Mouse (Mus musculus): ENCODE results near the gene Pcna. TPM values are rescaled to one million over a fixed set of nuclear protein-coding genes. Genes with fewer than 3 reads are reported as not detected.
A peak's percentile ranks its signal among the peaks of the same experiment; 100 is the strongest.

Gene Pcna
- polyA plus RNA-seq, 1 experiment from 2014 or later: 212 TPM

- H3K9ac ChIP-seq (ENCODE audit: low read depth, low read length): no peak overlapping the region
- WGBS (ENCODE audit: insufficient replicate concordance): 84% methylated on average over 4 of the region's 4 CpGs
- no peak overlapping the region for H3K27ac ChIP-seq (ENCODE audit: low read depth, low read length)
- peaks cover 7% of the 10 kb centered on the region; the same call in 1 of the 2 replicates for H3K27me3 ChIP-seq (ENCODE audit: control insufficient read depth, insufficient read depth, low read length)
- no peaks in the 10 kb centered on the region for H3K36me3 ChIP-seq (ENCODE audit: control insufficient read depth, insufficient read depth, low read length)
- no peak for ATAC-seq (replicated peaks; ENCODE audit: insufficient number of reproducible peaks, low FRiP score, low TSS enrichment)
- H3K4me2 ChIP-seq: no peak overlapping the region
- H3K4me3 ChIP-seq (ENCODE audit: low read depth, low read length): no peak overlapping the region
- H3K4me1 ChIP-seq (ENCODE audit: control insufficient read depth, insufficient read depth, low read length): peaks cover 30% of the 10 kb centered on the region
- H3K9me3 ChIP-seq (replicated peaks; ENCODE audit: control insufficient read depth, low read length): no peaks in the 10 kb centered on the region
These were observed 26.9 kb upstream of the Pcna start for GRCm38 (mm10) chr2:132279978-132280377.

DNA sequence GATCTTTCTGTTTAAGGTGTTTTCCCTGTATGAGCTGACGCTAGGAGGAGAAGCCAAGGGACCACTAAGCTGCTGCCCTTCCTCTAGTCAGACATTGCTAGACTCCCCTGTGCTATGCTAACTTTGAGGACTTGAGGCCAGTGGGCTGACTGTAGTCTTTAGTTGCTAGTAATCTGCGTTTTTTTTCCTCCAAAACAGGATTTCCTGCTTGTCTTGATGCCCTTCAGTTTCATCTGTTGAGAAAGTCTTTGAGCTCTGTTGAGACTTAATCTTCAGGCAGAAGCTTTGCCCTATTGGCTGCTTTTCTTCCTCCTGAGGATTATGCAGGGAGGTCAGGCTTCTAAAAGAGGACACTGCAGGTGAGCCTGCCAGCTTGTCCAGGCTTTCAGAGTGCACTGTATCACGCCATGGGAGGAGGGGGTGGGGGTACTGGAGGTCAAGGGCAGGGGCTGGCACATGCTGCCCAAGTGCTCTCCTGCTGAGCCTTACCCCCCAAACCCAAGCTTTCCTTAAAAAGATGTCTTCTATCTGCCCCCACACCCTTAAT, 26.3 kb upstream of the Pcna start:
- Histone ChIP-seq H3K4me3 (ENCODE audit: low read depth, low read length) (no peak overlapping the region), H3K27me3 (ENCODE audit: control insufficient read depth, insufficient read depth, low read length) (peaks cover 3% of the 10 kb centered on the region; the same call in 1 of the 2 replicates), H3K9ac (ENCODE audit: low read depth, low read length) (no peak overlapping the region), H3K36me3 (ENCODE audit: control insufficient read depth, insufficient read depth, low read length) (no peaks in the 10 kb centered on the region), H3K4me1 (ENCODE audit: control insufficient read depth, insufficient read depth, low read length) (peaks cover 25% of the 10 kb centered on the region), H3K27ac (ENCODE audit: low read depth, low read length) (no peak overlapping the region), H3K4me2 (no peak overlapping the region), H3K9me3 (replicated peaks; ENCODE audit: control insufficient read depth, low read length) (no peaks in the 10 kb centered on the region)
- 62% methylated on average over 3 of the region's 3 CpGs for WGBS (ENCODE audit: insufficient replicate concordance)
- ATAC-seq (replicated peaks; ENCODE audit: insufficient number of reproducible peaks, low FRiP score, low TSS enrichment): no peak

DNA sequence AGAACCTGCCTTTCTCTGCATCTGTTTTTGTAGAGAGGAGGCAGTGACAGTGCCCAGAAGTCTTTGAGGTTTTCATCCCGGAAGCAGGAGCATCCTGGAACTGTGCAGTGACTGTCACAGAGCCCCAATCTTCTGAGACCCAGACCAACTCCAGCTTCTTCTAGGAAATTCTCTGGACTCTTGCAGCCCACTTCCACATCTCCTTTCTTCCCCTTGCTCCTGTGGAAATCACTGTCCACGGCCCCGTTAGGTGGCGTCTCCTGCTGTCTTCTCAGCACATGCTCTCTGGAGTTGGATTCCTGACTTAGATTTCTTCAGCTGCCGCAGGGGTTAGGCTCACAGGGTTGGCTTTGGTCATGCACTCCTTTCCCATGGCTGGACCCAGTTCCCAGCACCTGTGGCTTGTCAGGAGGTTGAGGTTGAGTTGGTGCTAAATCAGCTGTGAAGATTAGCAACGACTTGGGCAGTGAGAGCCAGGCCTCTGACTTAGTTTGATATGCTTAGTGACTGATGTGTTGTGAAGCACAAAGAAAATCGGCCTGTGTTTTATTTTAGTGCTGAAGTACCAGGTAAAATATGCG, 25.2 kb upstream of the Pcna start:
- no peak for ATAC-seq (replicated peaks; ENCODE audit: insufficient number of reproducible peaks, low FRiP score, low TSS enrichment)
- Histone ChIP-seq H3K27ac (ENCODE audit: low read depth, low read length) (no peak overlapping the region), H3K4me2 (no peak overlapping the region), H3K9ac (ENCODE audit: low read depth, low read length) (no peak overlapping the region), H3K9me3 (replicated peaks; ENCODE audit: control insufficient read depth, low read length) (no peaks in the 10 kb centered on the region), H3K4me1 (ENCODE audit: control insufficient read depth, insufficient read depth, low read length) (peaks cover 20% of the 10 kb centered on the region), H3K36me3 (ENCODE audit: control insufficient read depth, insufficient read depth, low read length) (no peaks in the 10 kb centered on the region), H3K27me3 (ENCODE audit: control insufficient read depth, insufficient read depth, low read length) (peaks cover 3% of the 10 kb centered on the region; the same call in 1 of the 2 replicates), H3K4me3 (ENCODE audit: low read depth, low read length) (no peak overlapping the region)
- 66% methylated on average over 8 of the region's 8 CpGs for WGBS (ENCODE audit: insufficient replicate concordance)

- peaks cover 3% of the 10 kb centered on the region; the same call in 1 of the 2 replicates for H3K27me3 ChIP-seq (ENCODE audit: control insufficient read depth, insufficient read depth, low read length)
- WGBS (ENCODE audit: insufficient replicate concordance): 68% methylated on average over 4 of the region's 4 CpGs
- H3K36me3 ChIP-seq (ENCODE audit: control insufficient read depth, insufficient read depth, low read length): no peaks in the 10 kb centered on the region
- H3K27ac ChIP-seq (ENCODE audit: low read depth, low read length): no peak overlapping the region
- no peak overlapping the region for H3K9ac ChIP-seq (ENCODE audit: low read depth, low read length)
- no peaks in the 10 kb centered on the region for H3K9me3 ChIP-seq (replicated peaks; ENCODE audit: control insufficient read depth, low read length)
- no peak overlapping the region for H3K4me3 ChIP-seq (ENCODE audit: low read depth, low read length)
- 0 out of 2 replicates have a peak, but pooled peaks cover 3% of the 10 kb centered on the region for H3K4me1 ChIP-seq (ENCODE audit: control insufficient read depth, insufficient read depth, low read length)
- ATAC-seq (replicated peaks; ENCODE audit: insufficient number of reproducible peaks, low FRiP score, low TSS enrichment): no peak
- H3K4me2 ChIP-seq: no peak overlapping the region
These were observed 23.1 kb upstream of the Pcna start for GRCm38 (mm10) chr2:132276249-132276648.

- H3K4me1 ChIP-seq (ENCODE audit: control insufficient read depth, insufficient read depth, low read length): peaks cover 6% of the 10 kb centered on the region
- ATAC-seq (replicated peaks; ENCODE audit: insufficient number of reproducible peaks, low FRiP score, low TSS enrichment): no peak
- no peak overlapping the region for H3K4me2 ChIP-seq
- H3K4me3 ChIP-seq (ENCODE audit: low read depth, low read length): no peak overlapping the region
- H3K36me3 ChIP-seq (ENCODE audit: control insufficient read depth, insufficient read depth, low read length): no peaks in the 10 kb centered on the region
- WGBS (ENCODE audit: insufficient replicate concordance): 74% methylated on average over 4 of the region's 4 CpGs
- peaks cover 1% of the 10 kb centered on the region; the same call in 1 of the 2 replicates for H3K27me3 ChIP-seq (ENCODE audit: control insufficient read depth, insufficient read depth, low read length)
- no peak overlapping the region for H3K27ac ChIP-seq (ENCODE audit: low read depth, low read length)
- no peaks in the 10 kb centered on the region for H3K9me3 ChIP-seq (replicated peaks; ENCODE audit: control insufficient read depth, low read length)
- H3K9ac ChIP-seq (ENCODE audit: low read depth, low read length): no peak overlapping the region
These were observed 22.4 kb upstream of the Pcna start for GRCm38 (mm10) chr2:132275527-132275926.

GRCm38 (mm10) chr2:132272694-132273389, 19.7 kb upstream of the Pcna start:
- H3K4me2 ChIP-seq: no peak overlapping the region
- no peak for ATAC-seq (replicated peaks; ENCODE audit: insufficient number of reproducible peaks, low FRiP score, low TSS enrichment)
- peaks cover 15% of the 10 kb centered on the region for H3K4me1 ChIP-seq (ENCODE audit: control insufficient read depth, insufficient read depth, low read length)
- H3K27me3 ChIP-seq (ENCODE audit: control insufficient read depth, insufficient read depth, low read length): no peaks in the 10 kb centered on the region
- H3K4me3 ChIP-seq (ENCODE audit: low read depth, low read length): no peak overlapping the region
- no peak overlapping the region for H3K9ac ChIP-seq (ENCODE audit: low read depth, low read length)
- H3K36me3 ChIP-seq (ENCODE audit: control insufficient read depth, insufficient read depth, low read length): no peaks in the 10 kb centered on the region
- H3K27ac ChIP-seq (ENCODE audit: low read depth, low read length): no peak overlapping the region
- WGBS (ENCODE audit: insufficient replicate concordance): 63% methylated on average over 6 of the region's 6 CpGs
- no peaks in the 10 kb centered on the region for H3K9me3 ChIP-seq (replicated peaks; ENCODE audit: control insufficient read depth, low read length)

GRCm38 (mm10) chr2:132270331-132270951, 17.3 kb upstream of the Pcna start:
- Histone ChIP-seq H3K9me3 (replicated peaks; ENCODE audit: control insufficient read depth, low read length) (no peaks in the 10 kb centered on the region), H3K4me1 (ENCODE audit: control insufficient read depth, insufficient read depth, low read length) (peaks cover 15% of the 10 kb centered on the region), H3K27me3 (ENCODE audit: control insufficient read depth, insufficient read depth, low read length) (no peaks in the 10 kb centered on the region), H3K27ac (ENCODE audit: low read depth, low read length) (no peak overlapping the region), H3K36me3 (ENCODE audit: control insufficient read depth, insufficient read depth, low read length) (no peaks in the 10 kb centered on the region), H3K4me3 (ENCODE audit: low read depth, low read length) (no peak overlapping the region), H3K4me2 (no peak overlapping the region), H3K9ac (ENCODE audit: low read depth, low read length) (no peak overlapping the region)
- ATAC-seq (replicated peaks; ENCODE audit: insufficient number of reproducible peaks, low FRiP score, low TSS enrichment): no peak
- 66% methylated on average over 2 of the region's 2 CpGs for WGBS (ENCODE audit: insufficient replicate concordance)

DNA sequence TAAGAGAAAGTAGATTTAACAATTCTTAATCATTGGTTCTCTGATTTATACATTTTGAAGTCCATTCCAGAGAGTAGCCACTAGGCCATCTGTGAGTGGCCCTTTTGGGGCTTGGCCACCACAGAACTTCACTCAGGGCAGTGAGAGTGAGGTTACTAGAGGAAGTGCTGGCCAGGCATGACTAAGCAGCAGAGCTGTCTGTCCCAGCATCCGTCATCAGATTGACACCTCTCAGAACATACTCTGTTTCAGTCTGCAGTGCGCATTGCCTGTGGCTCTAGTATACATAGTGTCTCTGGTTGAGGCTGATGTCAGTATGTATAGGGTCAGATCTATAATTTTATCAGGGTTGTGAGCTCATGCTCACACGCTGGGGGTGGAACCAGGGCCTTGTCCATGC, 16.1 kb upstream of the Pcna start:
- Histone ChIP-seq H3K4me1 (ENCODE audit: control insufficient read depth, insufficient read depth, low read length) (peaks cover 22% of the 10 kb centered on the region), H3K27ac (ENCODE audit: low read depth, low read length) (no peak overlapping the region), H3K36me3 (ENCODE audit: control insufficient read depth, insufficient read depth, low read length) (no peaks in the 10 kb centered on the region), H3K4me3 (ENCODE audit: low read depth, low read length) (no peak overlapping the region), H3K9ac (ENCODE audit: low read depth, low read length) (no peak overlapping the region), H3K9me3 (replicated peaks; ENCODE audit: control insufficient read depth, low read length) (no peaks in the 10 kb centered on the region), H3K4me2 (no peak overlapping the region), H3K27me3 (ENCODE audit: control insufficient read depth, insufficient read depth, low read length) (no peaks in the 10 kb centered on the region)
- 0 out of 2 replicates have a peak, but pooled peaks have one; percentile 39 for ATAC-seq (replicated peaks; ENCODE audit: insufficient number of reproducible peaks, low FRiP score, low TSS enrichment)
- WGBS (ENCODE audit: insufficient replicate concordance): 60% methylated on average over 3 of the region's 3 CpGs
